Mouse (Mus musculus): ENCODE results near the gene Fdxacb1.

The Fdxacb1 gene

GRCm38 (mm10) chr9:50746214-50746677 is 21.8 kb upstream of the Fdxacb1 start, which contains the start of gene 2310030G06Rik:
2310030G06Rik (minus strand) TSS chr9:50746536.
- CTCF ChIA-PET, result no interaction called here

- CTCF ChIA-PET, result no interaction called here
These were observed 17.3 kb upstream of the Fdxacb1 start for GRCm38 (mm10) chr9:50750706-50751105.

- CTCF ChIA-PET, result no interaction called here
These were observed 16.7 kb upstream of the Fdxacb1 start, which contains the start of gene Cryab for GRCm38 (mm10) chr9:50751323-50751722. Cryab (plus strand) TSS chr9:50751325.

GRCm38 (mm10) chr9:50752054-50752602 is 15.9 kb upstream of the Fdxacb1 start, which contains the start of gene Hspb2:
Hspb2 (minus strand) TSS chr9:50752354.
- CTCF ChIA-PET, result no interaction called here

GRCm38 (mm10) chr9:50752784-50753615 is 15.0 kb upstream of the Fdxacb1 start:
- CTCF ChIA-PET, result no interaction called here

GRCm38 (mm10) chr9:50753947-50754346 is 14.1 kb upstream of the Fdxacb1 start:
- CTCF ChIA-PET, result no interaction called here

GRCm38 (mm10) chr9:50756711-50757110 is 11.3 kb upstream of the Fdxacb1 start:
- CTCF ChIA-PET, result no interaction called here

GRCm38 (mm10) chr9:50761520-50762243 is 6.4 kb upstream of the Fdxacb1 start:
- CTCF ChIA-PET, result no interaction called here

GRCm38 (mm10) chr9:50763331-50763730 is 4.7 kb upstream of the Fdxacb1 start:
- CTCF ChIA-PET, result interaction anchor here (0.6 kb wide), 1 partner anchor 43 kb away, joined by 3 read pairs; no protein-coding TSS in a partner anchor

- CTCF ChIA-PET, result interaction anchor here (0.5 to 0.7 kb wide), 2 partner anchors 47 to 82 kb away, joined by 3 to 6 read pairs; no protein-coding TSS in a partner anchor
These were observed 417 bp upstream of the Fdxacb1 start for GRCm38 (mm10) chr9:50767531-50768106.

- CTCF ChIA-PET, result no interaction called here
These were observed 2.0 kb downstream of the Fdxacb1 start for GRCm38 (mm10) chr9:50770011-50770410.

GRCm38 (mm10) chr9:50774026-50774462 is 6.0 kb downstream of the Fdxacb1 start:
- CTCF ChIA-PET, result interaction anchor here (0.5 to 1.3 kb wide), 4 partner anchors 10 to 1527 kb away, joined by 3 to 11 read pairs (median 4); no protein-coding TSS in a partner anchor

- CTCF ChIA-PET, result interaction anchor here (0.6 kb wide), 6 partner anchors 11 to 328 kb away, joined by 3 to 7 read pairs (median 4); no protein-coding TSS in a partner anchor
These were observed 7.1 kb downstream of the Fdxacb1 start, which contains the start of the genes Alg9 and 1110032A03Rik for GRCm38 (mm10) chr9:50774991-50775612. Alg9 (plus strand) TSS chr9:50775019. 1110032A03Rik (minus strand) TSS chr9:50775520.

- CTCF ChIA-PET, result no interaction called here
These were observed 7.7 kb downstream of the Fdxacb1 start for GRCm38 (mm10) chr9:50775662-50776126.

- CTCF ChIA-PET, result no interaction called here
These were observed 8.2 kb downstream of the Fdxacb1 start for GRCm38 (mm10) chr9:50776162-50776760.

- CTCF ChIA-PET, result interaction anchor here (0.9 kb wide), 1 partner anchor 35 kb away, joined by 4 read pairs; no protein-coding TSS in a partner anchor
These were observed 14.1 kb downstream of the Fdxacb1 start for GRCm38 (mm10) chr9:50782155-50782554.

- CTCF ChIA-PET, result no interaction called here
These were observed 27.2 kb downstream of the Fdxacb1 start for GRCm38 (mm10) chr9:50795266-50795665.

GRCm38 (mm10) chr9:50796776-50797175 is 28.7 kb downstream of the Fdxacb1 start:
- CTCF ChIA-PET, result no interaction called here

- CTCF ChIA-PET, result no interaction called here
These were observed 29.6 kb downstream of the Fdxacb1 start for GRCm38 (mm10) chr9:50797641-50798040.

- CTCF ChIA-PET, result no interaction called here
These were observed 30.3 kb downstream of the Fdxacb1 start for GRCm38 (mm10) chr9:50798368-50798767.
